Mouse (Mus musculus) ES-E14 (cell line): ENCODE measurements around the gene Ctnna3.

ENCODE experiments used
- CHD2 ChIP-seq: IDR thresholded peaks from 2 replicates; pipeline ENCODE4 v1.6.1; 2014; ENCODE audit warnings: mild to moderate bottlenecking, low read depth, low read length, inconsistent platforms
- MAFK ChIP-seq: IDR thresholded peaks from 2 replicates; pipeline ENCODE4 v1.6.1; 2014; ENCODE audit warnings: mild to moderate bottlenecking, low read depth, low read length, inconsistent platforms; ENCODE audit not compliant: insufficient read depth
- ZC3H11A ChIP-seq: IDR thresholded peaks from 2 replicates; pipeline ENCODE4 v1.6.1; 2012; ENCODE audit warnings: low read depth, mild to moderate bottlenecking, inconsistent platforms, low read length, borderline replicate concordance
- ZNF384 ChIP-seq: IDR thresholded peaks from 2 replicates; pipeline ENCODE4 v1.6.1; 2012; ENCODE audit warnings: low read depth, low read length, inconsistent platforms

- TF ChIP-seq MAFK (no peak), ZC3H11A (no peak), CHD2 (no peak), ZNF384 (no peak)
Observed at GRCm38 (mm10) chr10:63637987-63638386, 208.1 kb downstream of the Ctnna3 start.
